Mouse (Mus musculus) C2C12 (cell line): ENCODE results near the gene Wnt2b. TPM values are rescaled to one million over a fixed set of nuclear protein-coding genes. Genes with fewer than 3 reads are reported as not detected.

Source experiments
- H3K27me3 ChIP-seq: one replicate; pipeline ENCODE4 v1.6.1; 2011; ENCODE audit not compliant: control insufficient read depth, insufficient read depth, insufficient read length
- H3K36me3 ChIP-seq: one replicate; pipeline ENCODE4 v1.6.1; 2011; ENCODE audit not compliant: control insufficient read depth, insufficient read depth
- H3K4me3 ChIP-seq: one replicate; pipeline ENCODE4 v1.5.1; 2011; ENCODE audit warnings: mild to moderate bottlenecking, control low read depth; ENCODE audit not compliant: poor library complexity, insufficient read depth, severe bottlenecking
- H3K79me2 ChIP-seq: one replicate; pipeline ENCODE4 v1.6.1; 2011; ENCODE audit not compliant: control insufficient read depth, insufficient read depth
- H3K79me3 ChIP-seq: one replicate; pipeline ENCODE4 v1.6.1; 2011; ENCODE audit warnings: low read depth, control low read depth
- H3ac ChIP-seq: one replicate; pipeline ENCODE3; 2011; ENCODE audit warnings: low read depth; ENCODE audit not compliant: control insufficient read depth, insufficient read length
- CEBPB ChIP-seq: IDR thresholded peaks from one replicate; pipeline ENCODE4 v1.6.1; 2011; ENCODE audit warnings: low read depth, mild to moderate bottlenecking, control low read depth, moderate library complexity
- CTCF ChIP-seq: IDR thresholded peaks from one replicate; pipeline ENCODE4 v1.5.1; 2011; ENCODE audit not compliant: control insufficient read depth, insufficient read depth, insufficient read length
- FOSL1 ChIP-seq: IDR thresholded peaks from one replicate; pipeline ENCODE4 v1.8.0; 2011; ENCODE audit warnings: mild to moderate bottlenecking, low read length; ENCODE audit not compliant: poor library complexity, insufficient read depth, severe bottlenecking
- MAX ChIP-seq: IDR thresholded peaks from one replicate; pipeline ENCODE4 v1.6.1; 2011; ENCODE audit warnings: mild to moderate bottlenecking, control low read depth
- MYOD1 ChIP-seq: IDR thresholded peaks from one replicate; pipeline ENCODE4 v1.6.1; 2011; ENCODE audit warnings: low read depth; ENCODE audit not compliant: control insufficient read depth, insufficient read length
- MYOG ChIP-seq: IDR thresholded peaks from one replicate; pipeline ENCODE4 v1.6.1; 2011; ENCODE audit not compliant: control insufficient read depth, insufficient read length; ENCODE audit errors: extremely low read depth
- USF1 ChIP-seq: IDR thresholded peaks from one replicate; pipeline ENCODE4 v1.6.1; 2011; ENCODE audit warnings: low read depth, mild to moderate bottlenecking, control low read depth, moderate library complexity
- polyA plus RNA-seq: library from polyadenylated mRNA; unstranded; fragments of >200 nt; fragmentation: generic; extraction: Trizol; gene quantifications from one replicate; pipeline ENCODE4 v1.2.1, GENCODE M21; 2012; ENCODE audit warnings: missing spikeins

Wnt2b gene
- polyA plus RNA-seq, 1 experiment, result 0.08 TPM

DNA sequence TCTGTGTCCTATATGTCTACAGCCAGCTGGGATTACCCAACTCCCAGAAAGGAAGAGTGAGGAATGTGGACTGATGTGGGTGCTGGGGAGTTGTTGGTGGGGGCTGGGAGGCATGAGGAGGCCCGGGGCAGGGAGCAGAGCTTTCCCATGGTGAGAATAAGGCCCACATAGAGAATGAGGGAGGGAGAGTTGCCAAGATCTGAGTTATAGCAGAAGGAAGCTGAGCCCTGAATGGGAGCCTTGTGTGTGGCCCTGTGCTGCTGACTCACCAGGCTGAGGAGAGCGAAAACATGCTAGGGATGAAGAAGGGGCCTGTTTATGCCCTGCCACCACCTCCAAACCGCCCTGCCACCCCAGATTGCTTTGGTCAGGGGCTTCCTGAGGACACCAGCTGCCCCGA lies 32.1 kb upstream of the Wnt2b start:
- Histone ChIP-seq H3K36me3 (no peaks in the 10 kb centered on the region), H3K79me3 (no peaks in the 10 kb centered on the region), H3K4me3 (no peak overlapping the region), H3K27me3 (no peaks in the 10 kb centered on the region), H3K79me2 (no peaks in the 10 kb centered on the region), H3ac (peak overlapping the region; percentile 47)
- TF ChIP-seq CEBPB, result no peak
- TF ChIP-seq MAX, result no peak
- TF ChIP-seq MYOG, result no peak
- no peak for TF ChIP-seq CTCF
- TF ChIP-seq USF1, result no peak
- no peak for TF ChIP-seq MYOD1
- no peak for TF ChIP-seq FOSL1

DNA sequence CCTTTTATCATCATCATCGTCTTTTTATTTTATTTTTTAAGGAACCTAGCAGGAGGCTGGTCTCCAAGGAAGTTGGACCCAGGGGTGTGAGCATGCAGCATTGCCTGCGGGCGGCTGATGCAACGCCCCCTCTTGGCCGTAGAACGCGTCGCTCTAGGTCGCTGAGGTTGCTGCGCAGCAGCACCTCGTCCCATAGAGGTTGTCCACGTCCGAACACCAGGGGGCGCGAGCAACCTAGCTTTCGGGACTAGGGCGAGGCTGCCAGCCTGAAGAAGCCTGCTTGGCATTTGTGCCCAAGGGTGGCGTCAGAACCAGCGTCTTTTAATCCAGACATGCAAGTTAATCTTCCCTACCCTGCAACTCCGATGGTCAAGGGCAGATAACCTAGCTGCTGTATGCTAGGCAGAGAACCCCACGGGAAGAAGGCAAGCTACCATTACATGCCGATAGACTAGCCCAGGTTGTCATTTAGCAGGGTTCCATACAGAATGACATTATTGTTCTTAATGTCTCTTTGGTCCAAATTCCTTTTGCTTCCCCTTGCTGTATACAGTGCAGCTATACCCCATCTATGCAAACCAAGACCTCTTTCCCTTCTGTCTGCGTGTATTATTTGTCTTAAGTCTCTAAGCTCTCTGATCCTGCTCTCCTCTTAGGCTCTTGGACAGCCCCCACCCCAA lies 31.1 kb upstream of the Wnt2b start:
- H3ac ChIP-seq, result peak overlapping the region; percentile 39
- H3K4me3 ChIP-seq, result no peak overlapping the region
- no peaks in the 10 kb centered on the region for H3K36me3 ChIP-seq
- H3K79me2 ChIP-seq, result no peaks in the 10 kb centered on the region
- TF ChIP-seq FOSL1 (no peak), CTCF (peak; percentile 99)
- H3K79me3 ChIP-seq, result no peaks in the 10 kb centered on the region
- no peaks in the 10 kb centered on the region for H3K27me3 ChIP-seq

DNA sequence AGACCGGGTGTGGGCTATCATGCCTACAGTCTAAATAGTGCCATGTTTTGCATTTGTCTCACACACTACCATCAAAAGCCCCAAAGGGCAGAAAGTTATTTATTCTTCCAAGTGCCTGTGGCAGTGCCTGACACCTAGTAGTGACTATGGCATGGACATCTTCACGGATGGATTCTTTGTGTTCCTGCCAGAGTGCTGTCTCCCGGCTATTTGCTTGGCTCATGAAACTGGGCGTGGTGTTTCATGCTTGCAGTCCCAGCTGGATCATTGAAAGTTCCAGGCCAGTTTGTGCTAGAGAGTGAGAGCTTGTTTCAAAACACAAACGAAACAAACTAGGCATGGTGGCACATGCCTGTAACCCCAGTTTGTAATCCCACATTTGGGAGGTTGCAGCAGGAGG lies 30.0 kb upstream of the Wnt2b start:
- H3ac ChIP-seq, result no peak overlapping the region
- H3K36me3 ChIP-seq, result no peaks in the 10 kb centered on the region
- no peaks in the 10 kb centered on the region for H3K27me3 ChIP-seq
- H3K79me2 ChIP-seq, result no peaks in the 10 kb centered on the region
- no peak for TF ChIP-seq MYOG
- no peak for TF ChIP-seq CTCF
- no peak for TF ChIP-seq MYOD1
- TF ChIP-seq FOSL1, result no peak
- no peak for TF ChIP-seq CEBPB
- TF ChIP-seq USF1, result no peak
- no peak for TF ChIP-seq MAX
- no peaks in the 10 kb centered on the region for H3K79me3 ChIP-seq
- H3K4me3 ChIP-seq, result no peak overlapping the region

DNA sequence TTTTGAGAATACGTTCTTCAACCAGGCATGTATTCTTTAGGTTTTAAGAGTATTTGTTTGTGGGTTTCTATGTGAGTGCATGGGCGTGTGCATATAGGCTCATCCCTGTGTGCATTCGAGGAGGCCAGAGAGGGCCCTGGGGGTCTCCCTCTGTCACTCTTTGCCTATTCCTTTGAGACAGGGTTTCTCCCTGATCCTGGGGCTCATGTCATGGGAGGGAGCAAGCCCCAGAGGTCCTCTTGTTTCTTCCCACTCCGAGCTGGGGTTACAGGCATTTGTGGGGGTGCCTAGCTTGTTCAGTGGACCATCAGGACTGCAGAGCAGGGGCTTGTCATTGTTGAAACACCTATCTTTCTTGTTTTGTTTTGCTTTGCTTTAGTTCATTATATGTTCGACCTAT lies 26.2 kb upstream of the Wnt2b start:
- Histone ChIP-seq H3K4me3 (no peak overlapping the region), H3K79me3 (no peaks in the 10 kb centered on the region), H3K27me3 (no peaks in the 10 kb centered on the region), H3ac (no peak overlapping the region), H3K36me3 (no peaks in the 10 kb centered on the region), H3K79me2 (no peaks in the 10 kb centered on the region)
- TF ChIP-seq CEBPB (no peak), MAX (no peak), MYOD1 (no peak), CTCF (no peak), USF1 (no peak), FOSL1 (no peak), MYOG (no peak)

DNA sequence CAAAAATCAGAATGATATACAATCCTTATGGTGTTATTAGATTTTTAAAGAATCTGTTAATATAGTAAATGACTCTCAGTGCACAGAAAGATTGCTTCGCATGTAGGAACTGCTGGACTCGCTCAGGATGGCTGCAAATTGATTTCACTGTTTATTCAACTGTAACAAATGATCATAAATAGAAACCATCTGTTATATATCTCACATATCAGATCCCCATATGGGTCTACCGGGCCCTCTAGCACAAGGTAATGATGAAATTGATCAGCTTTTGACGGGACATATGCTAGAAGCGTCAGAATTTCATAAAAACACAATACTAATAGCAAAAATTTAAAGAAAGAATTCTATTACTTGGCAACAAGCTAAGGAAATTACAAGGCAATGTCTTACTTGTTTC lies 18.0 kb upstream of the Wnt2b start:
- Histone ChIP-seq H3K79me2 (no peaks in the 10 kb centered on the region), H3ac (no peak overlapping the region), H3K4me3 (no peak overlapping the region), H3K27me3 (no peaks in the 10 kb centered on the region), H3K79me3 (no peaks in the 10 kb centered on the region), H3K36me3 (no peaks in the 10 kb centered on the region)
- TF ChIP-seq CTCF (no peak), USF1 (no peak), CEBPB (no peak), MAX (no peak), MYOD1 (no peak), FOSL1 (no peak), MYOG (no peak)

DNA sequence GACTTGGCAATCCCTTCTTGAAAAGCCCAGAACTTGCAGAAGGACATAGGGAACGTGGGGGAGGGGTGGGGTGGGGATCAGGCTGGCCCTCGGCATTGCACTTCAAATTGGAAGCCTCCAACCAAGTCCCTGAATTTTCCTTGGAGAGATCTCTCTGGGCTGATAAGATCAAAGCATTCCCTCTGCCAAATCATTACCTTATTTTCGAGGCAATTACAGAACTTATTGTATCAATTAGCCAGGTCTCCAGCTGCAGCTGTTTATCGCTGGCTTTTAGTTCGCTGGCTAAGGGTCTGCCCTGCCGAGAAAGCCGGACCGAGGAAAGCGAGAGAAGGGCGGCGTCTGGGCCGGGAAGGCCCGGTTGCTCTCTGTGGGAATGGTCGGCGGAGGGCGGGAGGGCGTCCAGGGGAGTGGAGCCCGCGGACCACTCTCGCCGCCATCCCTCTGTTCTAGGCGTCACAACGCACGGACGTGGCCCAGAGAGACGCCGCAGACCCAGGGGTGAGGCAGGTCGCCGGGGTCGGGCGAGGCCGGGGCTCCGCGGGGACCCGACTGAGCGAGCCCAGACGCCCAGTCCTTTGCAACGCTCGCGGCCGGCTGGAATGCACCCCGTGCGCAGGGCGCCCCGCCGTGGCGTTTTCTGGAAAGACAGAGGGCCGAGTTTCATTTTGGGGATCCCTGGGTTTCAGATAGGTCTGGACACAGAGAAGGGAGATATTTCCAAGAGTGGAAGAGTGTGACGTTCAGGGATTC lies 6.0 kb upstream of the Wnt2b start:
- H3K27me3 ChIP-seq, result peaks cover 8% of the 10 kb centered on the region
- peak; percentile 81 for TF ChIP-seq CTCF
- TF ChIP-seq MYOD1, result no peak
- no peaks in the 10 kb centered on the region for H3K79me2 ChIP-seq
- peak overlapping the region; percentile 84 for H3ac ChIP-seq
- H3K79me3 ChIP-seq, result no peaks in the 10 kb centered on the region
- H3K4me3 ChIP-seq, result peak overlapping the region; percentile 23
- no peaks in the 10 kb centered on the region for H3K36me3 ChIP-seq
